In the genomic region with DNA sequence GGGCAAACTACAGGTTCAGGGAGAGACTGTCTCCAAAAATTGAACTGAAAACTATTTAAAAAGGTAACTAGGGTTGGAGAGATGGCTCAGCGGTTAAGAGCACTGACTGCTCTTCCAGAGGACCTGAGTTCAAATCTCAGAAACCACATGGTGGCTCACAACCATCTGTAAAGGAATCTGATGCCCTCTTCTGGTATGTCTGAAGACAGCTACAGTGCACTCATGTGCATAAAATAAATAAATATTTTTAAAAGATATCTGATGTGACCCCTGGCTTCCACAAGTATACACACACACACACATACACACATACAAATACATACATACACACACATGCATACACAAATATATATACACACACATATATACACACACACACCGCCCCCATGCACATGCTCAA, we compare ENCODE assay signal across 27 mouse cellular contexts. TPM values are rescaled to one million over a fixed set of nuclear protein-coding genes. Genes with fewer than 3 reads are reported as not detected.
DNase-seq lines count a peak whose midpoint lies in the region; ATAC-seq and TF ChIP-seq lines count a peak whose summit lies in the region.
"Had no signal": no experiment of that assay in that cellular context is flagged by ENCODE, and none has a peak within 500 bp of the region (broad histone marks: within the 10 kb centered on the region; RNA-seq: fewer than 3 reads in every experiment).

No protein-coding gene starts in this region.

- DNase-seq in heart, adult 2 months, result no peak
- no peak for DNase-seq in heart, postnatal 25 days (ENCODE audit: low spot score)
- DNase-seq in layer of hippocampus, adult 2 months (ENCODE audit: low spot score in 2 of 2), result no peak
- no peak for DNase-seq in layer of hippocampus, postnatal 10 days (ENCODE audit: low spot score in 2 of 2)
- no peak for DNase-seq in lung, postnatal 0 days (ENCODE audit: low spot score)
- no peak for DNase-seq in lung, postnatal 4 days
- no peak for DNase-seq in yolk sac, embryonic 10.5 days (ENCODE audit: low spot score)
- DNase-seq: adrenal gland, postnatal 14 days; cerebellum, adult 11-12 months; cerebellum, adult 9-11 months; embryo, embryonic 11 days; gastrocnemius, postnatal 25 days; heart, adult 18-20 months; heart, postnatal 10 days; kidney, adult 11 months; kidney, postnatal 36 days; layer of hippocampus, postnatal 36 days; lung, adult 18-20 months; lung, postnatal 14 days; right cerebral cortex, postnatal 25 days; thymus, postnatal 14 days had no signal

- peaks cover 10% of the 10 kb centered on the region for H3K4me1 ChIP-seq in heart, adult 2 months (ENCODE audit: control insufficient read depth, insufficient read depth, low read length)
- peaks cover 5% of the 10 kb centered on the region for H3K4me1 ChIP-seq in lung, postnatal 0 days (ENCODE audit: insufficient read depth, low read depth, low read length)
- H3K4me1 ChIP-seq: midbrain, embryonic 13.5 days had no signal

- H3K27ac ChIP-seq in heart, adult 2 months, result no peak overlapping the region
- H3K27ac ChIP-seq in layer of hippocampus, adult 2 months, result no peak overlapping the region
- H3K27ac ChIP-seq in lung, postnatal 0 days (ENCODE audit: low read length), result no peak overlapping the region
- H3K27ac ChIP-seq: embryonic facial prominence, embryonic 12.5 days; midbrain, embryonic 13.5 days; stomach, embryonic 15.5 days had no signal

- H3K79me2 ChIP-seq in heart, adult 2 months (replicated peaks; ENCODE audit: control insufficient read depth, insufficient read depth, low read length), result no peaks in the 10 kb centered on the region

- H3K4me3 ChIP-seq in heart, adult 2 months, result no peak overlapping the region
- no peak overlapping the region for H3K4me3 ChIP-seq in layer of hippocampus, adult 2 months
- H3K4me3 ChIP-seq in lung, postnatal 0 days (ENCODE audit: low read depth, low read length), result no peak overlapping the region
- H3K4me3 ChIP-seq: embryonic facial prominence, embryonic 12.5 days; heart, embryonic 12.5 days; midbrain, embryonic 13.5 days; stomach, embryonic 15.5 days had no signal

- no peak overlapping the region for H3K4me2 ChIP-seq in lung, postnatal 0 days (replicated peaks; ENCODE audit: low read depth, low read length)
- H3K4me2 ChIP-seq: embryonic facial prominence, embryonic 12.5 days; heart, embryonic 12.5 days; midbrain, embryonic 13.5 days; stomach, embryonic 15.5 days had no signal

- TF ChIP-seq EP300 in heart, adult 2 months (IDR thresholded peaks at IDR 0.05; ENCODE audit: insufficient read depth, low read depth, low read length), result no peak
- TF ChIP-seq EP300 in lung, postnatal 0 days (IDR thresholded peaks at IDR 0.05), result no peak

- intact Hi-C loops in heart, adult 2 months (cut with DNase I), result no loop called here
- intact Hi-C loops in heart, postnatal 25 days (cut with DNase I), result loop anchor here (5.0 kb wide), 1 partner anchor 88 kb away; no protein-coding TSS in a partner anchor

- H3K27me3 ChIP-seq in heart, adult 2 months (ENCODE audit: control insufficient read depth, insufficient read depth, low read length), result no peaks in the 10 kb centered on the region
- no peaks in the 10 kb centered on the region for H3K27me3 ChIP-seq in lung, postnatal 0 days (replicated peaks; ENCODE audit: insufficient read depth, low read length)
- H3K27me3 ChIP-seq: embryonic facial prominence, embryonic 12.5 days; megakaryocyte, embryonic 14.5 days; midbrain, embryonic 13.5 days; stomach, embryonic 15.5 days had no signal

- TF ChIP-seq CTCF in heart, adult 2 months (IDR thresholded peaks at IDR 0.05), result peak; percentile 50
- peak; percentile 61 for TF ChIP-seq CTCF in layer of hippocampus, adult 2 months (conservative IDR thresholded peaks at IDR 0.05)
- TF ChIP-seq CTCF in lung, postnatal 0 days (IDR thresholded peaks at IDR 0.05), result peak; percentile 35

- WGBS in heart, adult 2 months, result 96% methylated on average over 2 of the region's 2 CpGs
- WGBS in lung, postnatal 0 days, result 92% methylated on average over 2 of the region's 2 CpGs

- no peak for ATAC-seq in lung, postnatal 0 days
- ATAC-seq: forebrain, embryonic 14.5 days; midbrain, embryonic 13.5 days had no signal

- no peaks in the 10 kb centered on the region for H3K9me3 ChIP-seq in lung, postnatal 0 days (ENCODE audit: low read length)
- H3K9me3 ChIP-seq: embryonic facial prominence, embryonic 12.5 days; heart, embryonic 12.5 days; megakaryocyte, embryonic 14.5 days; midbrain, embryonic 13.5 days; stomach, embryonic 15.5 days had no signal

- H3K9ac ChIP-seq in heart, adult 2 months (ENCODE audit: low read depth, low read length), result no peak overlapping the region
- no peak overlapping the region for H3K9ac ChIP-seq in lung, postnatal 0 days (replicated peaks; ENCODE audit: low read depth)
- H3K9ac ChIP-seq: embryonic facial prominence, embryonic 12.5 days; heart, embryonic 12.5 days; midbrain, embryonic 13.5 days; stomach, embryonic 15.5 days had no signal

- no peak for TF ChIP-seq POLR2A in heart, adult 2 months (IDR thresholded peaks at IDR 0.05; ENCODE audit: insufficient read depth, low read depth, low read length)

- no peaks in the 10 kb centered on the region for H3K36me3 ChIP-seq in heart, adult 2 months (ENCODE audit: control insufficient read depth, insufficient read depth, low read length)
- H3K36me3 ChIP-seq in lung, postnatal 0 days (ENCODE audit: insufficient read depth, low read length), result no peaks in the 10 kb centered on the region
- H3K36me3 ChIP-seq: embryonic facial prominence, embryonic 12.5 days; heart, embryonic 12.5 days; midbrain, embryonic 13.5 days; stomach, embryonic 15.5 days had no signal

RNA-seq across cellular contexts. Expression of gene Zfp326, which starts 31.3 kb away (rescaled TPM):
- 10 to 100 TPM in 1 of 2 experiments, 1 to 10 TPM in 1; 9.3 to 10.7 TPM for total RNA-seq in heart, adult 2 months (2021)
- polyA plus RNA-seq in heart, adult 2 months (2012; rRNA removed), result 5.5 and 7.0 TPM in 2 replicates
- 10 to 100 TPM; 13.6 to 14.4 TPM for total RNA-seq in heart, postnatal 25 days (2021)
- total RNA-seq in layer of hippocampus, adult 2 months (2021), result 10 to 100 TPM; 37.7 to 37.9 TPM
- total RNA-seq in layer of hippocampus, postnatal 10 days (2021), result 10 to 100 TPM; 41.4 to 45.9 TPM
- 28.5 and 31.1 TPM in 2 replicates for polyA plus RNA-seq in lung, postnatal 0 days (2015; fragmentation: Nextera tagmentation; extraction: Ambion mirVana)
